Mouse (Mus musculus) MEL (cell line): ENCODE results near the gene Hist1h2ak. TPM values are rescaled to one million over a fixed set of nuclear protein-coding genes. Genes with fewer than 3 reads are reported as not detected.

Experiments
- DNase-seq: peaks from one replicate; pipeline ENCODE4 v3.0.0; 2011; ENCODE audit warnings: low read depth, low spot score
- H3K27ac ChIP-seq: 2 replicates; pipeline ENCODE4 v1.5.1; 2012; ENCODE audit warnings: low read depth, mild to moderate bottlenecking, control low read depth, low read length, moderate library complexity; ENCODE audit not compliant: control insufficient read depth
- H3K27me3 ChIP-seq, 2 experiments: fragments of 150-350 bp in 1 of 2; sonication (generic) in 1 of 2; 2 replicates each; pipeline ENCODE4 v1.6.1; 2012; ENCODE audit warnings: low read length in 2 of 2, mild to moderate bottlenecking in 2 of 2, improper control_type of control experiment in 1 of 2, moderate library complexity in 1 of 2; ENCODE audit not compliant: insufficient read depth in 2 of 2, control insufficient read depth in 1 of 2
- H3K36me3 ChIP-seq, 2 experiments: 2 replicates each; pipeline ENCODE4 v1.6.1; 2012 to 2014; ENCODE audit warnings: low read length in 2 of 2, improper control_type of control experiment in 1 of 2, inconsistent platforms in 1 of 2, mild to moderate bottlenecking in 1 of 2; ENCODE audit not compliant: insufficient read depth in 2 of 2, control insufficient read depth in 1 of 2
- H3K4me1 ChIP-seq, 2 experiments: fragments of 150-350 bp in 1 of 2; sonication (generic) in 1 of 2; 2 replicates each; pipeline ENCODE4 v1.6.1; 2012; ENCODE audit warnings: low read length in 2 of 2, improper control_type of control experiment in 1 of 2, mild to moderate bottlenecking in 1 of 2; ENCODE audit not compliant: insufficient read depth in 2 of 2, control insufficient read depth in 1 of 2
- H3K4me3 ChIP-seq, 2 experiments: fragments of 150-350 bp in 1 of 2; sonication (generic) in 1 of 2; 2 replicates each; pipeline ENCODE4 v1.5.1; 2012; ENCODE audit warnings: low read depth in 2 of 2, low read length in 2 of 2, mild to moderate bottlenecking in 2 of 2, moderate library complexity in 2 of 2, control low read depth in 1 of 2, improper control_type of control experiment in 1 of 2; ENCODE audit not compliant: control insufficient read depth in 1 of 2, insufficient read depth in 1 of 2
- H3K79me2 ChIP-seq: 2 replicates; pipeline ENCODE4 v1.6.1; 2012; ENCODE audit warnings: mild to moderate bottlenecking, low read length, moderate library complexity; ENCODE audit not compliant: control insufficient read depth, poor library complexity, insufficient read depth
- H3K9ac ChIP-seq: 2 replicates; pipeline ENCODE4 v1.6.1; 2012; ENCODE audit warnings: low read depth, mild to moderate bottlenecking, control low read depth, low read length, moderate library complexity; ENCODE audit not compliant: control insufficient read depth, poor library complexity, severe bottlenecking
- H3K9me3 ChIP-seq: fragments of 150-350 bp; sonication (generic); replicated peaks from 2 replicates; pipeline ENCODE4 v1.6.1; 2012; ENCODE audit warnings: mild to moderate bottlenecking, low read length, improper control_type of control experiment, moderate library complexity; ENCODE audit not compliant: insufficient read depth
- CTCF ChIP-seq, 3 experiments: IDR thresholded peaks in 2 of 3; conservative IDR thresholded peaks in 1 of 3; 2 replicates each; pipeline ENCODE4 v1.5.1; 2011 to 2012; ENCODE audit warnings: low read length in 3 of 3, low read depth in 2 of 3, mild to moderate bottlenecking in 2 of 3, improper control_type of control experiment in 1 of 3, inconsistent platforms in 1 of 3, mixed read lengths in 1 of 3, moderate library complexity in 1 of 3; ENCODE audit not compliant: control insufficient read depth in 1 of 3, insufficient read depth in 1 of 3, poor library complexity in 1 of 3, severe bottlenecking in 1 of 3
- ELF1 ChIP-seq: IDR thresholded peaks from 2 replicates; pipeline ENCODE4 v1.6.1; 2014; ENCODE audit warnings: low read depth, mild to moderate bottlenecking, inconsistent platforms, low read length, improper control_type of control experiment, moderate library complexity
- JUND ChIP-seq: IDR thresholded peaks from 2 replicates; pipeline ENCODE4 v1.6.1; 2011; ENCODE audit warnings: low read depth, mild to moderate bottlenecking, improper control_type of control experiment, low read length
- MAFK ChIP-seq: IDR thresholded peaks from 2 replicates; pipeline ENCODE4 v1.6.1; 2011; ENCODE audit warnings: low read depth, mild to moderate bottlenecking, low read length, improper control_type of control experiment, borderline replicate concordance
- NELFE ChIP-seq: IDR thresholded peaks from 2 replicates; pipeline ENCODE4 v1.6.1; 2011; ENCODE audit warnings: low read depth, low read length, improper control_type of control experiment
- NRF1 ChIP-seq: IDR thresholded peaks from 2 replicates; pipeline ENCODE4 v1.6.1; 2014; ENCODE audit warnings: low read depth, mild to moderate bottlenecking, inconsistent platforms, low read length, improper control_type of control experiment, moderate library complexity; ENCODE audit not compliant: poor library complexity, insufficient read depth, severe bottlenecking
- POLR2A ChIP-seq, 2 experiments: IDR thresholded peaks; 2 replicates each; pipeline ENCODE4 v1.6.1; 2011 to 2012; ENCODE audit warnings: low read length in 2 of 2, mild to moderate bottlenecking in 2 of 2, control low read depth in 1 of 2, improper control_type of control experiment in 1 of 2, low read depth in 1 of 2, moderate library complexity in 1 of 2; ENCODE audit not compliant: control insufficient read depth in 1 of 2, insufficient read depth in 1 of 2, poor library complexity in 1 of 2
- TBP ChIP-seq: IDR thresholded peaks from 2 replicates; pipeline ENCODE4 v1.8.0; 2011; ENCODE audit warnings: low read depth, low read length, improper control_type of control experiment
- USF2 ChIP-seq, 2 experiments: IDR thresholded peaks; 2 replicates each; pipeline ENCODE4 v1.6.1; 2011 to 2012; ENCODE audit warnings: improper control_type of control experiment in 2 of 2, low read length in 2 of 2, borderline replicate concordance in 1 of 2, inconsistent platforms in 1 of 2, low read depth in 1 of 2, mild to moderate bottlenecking in 1 of 2; ENCODE audit not compliant: insufficient read depth in 1 of 2
- polyA plus RNA-seq, 2 experiments: library from polyadenylated mRNA; stranded (reverse) in 1 of 2; unstranded in 1 of 2; fragments of >175 nt in 1 of 2; fragments of >200 nt in 1 of 2; gene quantifications; 2 replicates each; pipeline versions ENCODE4 v1.2.1 to v1.2.4; 2012; ENCODE audit warnings: low replicate concordance in 2 of 2, low read depth in 1 of 2; ENCODE audit not compliant: insufficient read length in 2 of 2, insufficient read depth in 1 of 2, missing spikeins in 1 of 2
- total RNA-seq: library from RNA; depleted of rRNA; stranded (reverse); fragments of 300-350 nt; gene quantifications from 2 replicates; pipeline ENCODE4 v1.2.3, GENCODE M21; 2012; rRNA removed

Gene Hist1h2ak
- total and polyA plus RNA-seq, 3 experiments = 10.6 to 1,127 TPM; not detected in 1

DNA sequence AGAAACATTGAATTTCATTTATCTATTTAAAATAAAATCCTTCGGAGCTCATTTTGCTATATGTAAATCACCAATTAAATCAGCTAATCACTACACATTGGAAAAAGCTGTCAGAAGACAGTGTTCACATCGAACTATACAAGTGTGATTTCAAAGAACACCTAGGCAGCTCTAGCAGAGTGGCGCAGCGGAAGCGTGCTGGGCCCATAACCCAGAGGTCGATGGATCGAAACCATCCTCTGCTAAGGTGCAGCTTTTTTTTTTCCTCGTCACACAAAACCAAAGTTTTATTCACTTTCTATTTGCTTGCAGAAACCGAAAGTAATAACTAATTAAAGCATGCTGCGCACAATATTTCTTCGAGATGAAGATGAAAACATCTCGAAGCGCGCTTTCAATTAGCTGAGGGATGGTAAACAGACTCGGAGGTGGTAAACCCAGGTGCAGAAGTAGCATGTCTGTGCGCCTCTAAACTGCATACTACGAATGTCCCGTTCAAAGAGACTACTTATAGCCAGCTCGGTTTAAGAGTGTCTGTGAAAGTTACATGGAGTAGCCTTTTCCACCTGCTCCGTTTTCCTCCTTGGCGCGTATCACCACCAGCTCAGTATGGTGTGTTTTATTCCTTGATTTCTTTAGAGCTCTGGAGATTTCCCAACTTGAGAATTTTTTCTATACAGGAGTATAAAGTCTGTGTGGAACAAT is 42.7 kb downstream of the Hist1h2ak start:
- Histone ChIP-seq H3K4me1 (peaks cover 0 to 7% of the 10 kb centered on the region in 2 experiments; a peak in 2 of 4 replicates), H3K9ac (peak overlapping the region; percentile 51), H3K27ac (no peak overlapping the region), H3K27me3 (no peaks in the 10 kb centered on the region), H3K79me2 (no peaks in the 10 kb centered on the region; the same call in 1 of the 2 replicates), H3K4me3 (peak overlapping the region; percentile 44 to 64), H3K36me3 (peaks cover 0 to 16% of the 10 kb centered on the region in 2 experiments; a peak in 2 of 4 replicates), H3K9me3 (no peaks in the 10 kb centered on the region)
- no peak for TF ChIP-seq ELF1
- peak; percentile 98 for TF ChIP-seq TBP
- DNase-seq = peak; percentile 70

GRCm38 (mm10) chr13:21710031-21710711 is 43.5 kb downstream of the Hist1h2ak start:
- H3K27ac ChIP-seq = peak overlapping the region; percentile 72
- H3K36me3 ChIP-seq = peaks cover 0 to 16% of the 10 kb centered on the region in 2 experiments; a peak in 2 of 4 replicates
- peak; percentile 90 for DNase-seq
- no peaks in the 10 kb centered on the region; a peak in 1 of 4 replicates for H3K27me3 ChIP-seq
- H3K4me3 ChIP-seq = peak overlapping the region; percentile 63 to 99
- TF ChIP-seq POLR2A (IDR thresholded peaks at IDR 0.05; ENCODE audit: control insufficient read depth in 1 of 2, insufficient read depth in 1 of 2, low read depth in 1 of 2, low read length in 2 of 2, poor library complexity in 1 of 2) = peak in 1 of 2 experiments; percentile 48; a peak in 2 of 4 replicates
- no peak for TF ChIP-seq JUND
- TF ChIP-seq NRF1 = no peak
- TF ChIP-seq ELF1 = no peak
- peak; percentile 97 for TF ChIP-seq TBP
- TF ChIP-seq CTCF (IDR thresholded peaks at IDR 0.05 in 2 of 3, conservative IDR thresholded peaks at IDR 0.05 in 1 of 3; ENCODE audit: control insufficient read depth in 1 of 3, insufficient read depth in 1 of 3, low read depth in 2 of 3, low read length in 3 of 3, poor library complexity in 1 of 3, severe bottlenecking in 1 of 3) = peak in 2 of 3 experiments; percentile 60 to 82; a peak in 4 of 6 replicates
- H3K9me3 ChIP-seq = no peaks in the 10 kb centered on the region
- no peaks in the 10 kb centered on the region; the same call in 1 of the 2 replicates for H3K79me2 ChIP-seq
- peak overlapping the region; percentile 96 for H3K9ac ChIP-seq
- H3K4me1 ChIP-seq = peaks cover 0 to 7% of the 10 kb centered on the region in 2 experiments; a peak in 2 of 4 replicates

- H3K4me1 ChIP-seq = peaks cover 0 to 7% of the 10 kb centered on the region in 2 experiments; a peak in 2 of 4 replicates
- H3K27me3 ChIP-seq = peaks cover 0 to 3% of the 10 kb centered on the region in 2 experiments; a peak in 2 of 4 replicates
- peaks cover 0 to 9% of the 10 kb centered on the region in 2 experiments; a peak in 2 of 4 replicates for H3K36me3 ChIP-seq
- no peaks in the 10 kb centered on the region; the same call in 1 of the 2 replicates for H3K79me2 ChIP-seq
- H3K27ac ChIP-seq = no peak overlapping the region
- no peak overlapping the region for H3K9ac ChIP-seq
- H3K4me3 ChIP-seq = no peak overlapping the region
- no peaks in the 10 kb centered on the region for H3K9me3 ChIP-seq
- TF ChIP-seq ELF1 = no peak
- TF ChIP-seq NELFE = no peak
- TF ChIP-seq MAFK = peak; percentile 87; the same call in 1 of the 2 replicates
- TF ChIP-seq USF2 (IDR thresholded peaks at IDR 0.05; ENCODE audit: borderline replicate concordance in 1 of 2, insufficient read depth in 1 of 2, low read depth in 1 of 2, low read length in 2 of 2) = no peak
- DNase-seq = no peak
These were observed 47.0 kb downstream of the Hist1h2ak start for GRCm38 (mm10) chr13:21706669-21707068.

Other genes with a start within 250 kb of the Hist1h2ak start
- gene Zkscan8, start 222.7 kb downstream of the Hist1h2ak start, total RNA-seq = 3.2 and 3.9 TPM in 2 replicates
- 1 to 10 TPM in 1 of 2 experiments, not detected in 1; 3.4 TPM for gene Zkscan8, start 222.7 kb downstream of the Hist1h2ak start, polyA plus RNA-seq
- gene Olfr1366, start 211.0 kb downstream of the Hist1h2ak start, total RNA-seq = not detected in 2 replicates
- gene Olfr1366, start 211.0 kb downstream of the Hist1h2ak start, polyA plus RNA-seq = under 1 TPM in 1 of 2 experiments, not detected in 1; 0.04 TPM
- not detected in 2 replicates for gene Olfr1535, start 193.9 kb downstream of the Hist1h2ak start, total RNA-seq
- not detected for gene Olfr1535, start 193.9 kb downstream of the Hist1h2ak start, polyA plus RNA-seq
- gene Olfr1364, start 172.1 kb downstream of the Hist1h2ak start, total RNA-seq = not detected in 2 replicates
- gene Olfr1364, start 172.1 kb downstream of the Hist1h2ak start, polyA plus RNA-seq = not detected
- not detected in 2 replicates for gene Olfr1362, start 139.8 kb downstream of the Hist1h2ak start, total RNA-seq
- not detected for gene Olfr1362, start 139.8 kb downstream of the Hist1h2ak start, polyA plus RNA-seq
- gene Olfr11, start 111.3 kb downstream of the Hist1h2ak start, total RNA-seq = 0.10 and 0.12 TPM in 2 replicates
- under 1 TPM in 1 of 2 experiments, not detected in 1; 0.19 TPM for gene Olfr11, start 111.3 kb downstream of the Hist1h2ak start, polyA plus RNA-seq
- not detected in 2 replicates for gene Olfr1361, start 90.4 kb downstream of the Hist1h2ak start, total RNA-seq
- gene Olfr1361, start 90.4 kb downstream of the Hist1h2ak start, polyA plus RNA-seq = not detected
- gene Olfr1360, start 76.4 kb downstream of the Hist1h2ak start, total RNA-seq = not detected in 2 replicates
- not detected for gene Olfr1360, start 76.4 kb downstream of the Hist1h2ak start, polyA plus RNA-seq
- not detected in 2 replicates for gene Olfr1359, start 55.7 kb downstream of the Hist1h2ak start, total RNA-seq
- gene Olfr1359, start 55.7 kb downstream of the Hist1h2ak start, polyA plus RNA-seq = not detected
- 2,215 and 3,073 TPM in 2 replicates for gene Hist1h2bl, start 37.7 kb downstream of the Hist1h2ak start, total RNA-seq
- 1 to 10 TPM in 1 of 2 experiments, not detected in 1; 6.7 TPM for gene Hist1h2bl, start 37.7 kb downstream of the Hist1h2ak start, polyA plus RNA-seq
- 1,435 and 1,802 TPM in 2 replicates for gene Hist1h2ai, start 37.4 kb downstream of the Hist1h2ak start, total RNA-seq
- 1 to 10 TPM in 1 of 2 experiments, not detected in 1; 8.2 TPM for gene Hist1h2ai, start 37.4 kb downstream of the Hist1h2ak start, polyA plus RNA-seq
- gene Hist1h3h, start 36.2 kb downstream of the Hist1h2ak start, total RNA-seq = 3,336 and 3,710 TPM in 2 replicates
- gene Hist1h3h, start 36.2 kb downstream of the Hist1h2ak start, polyA plus RNA-seq = 10 to 100 TPM in 1 of 2 experiments, not detected in 1; 18.4 TPM
- 1,196 and 2,041 TPM in 2 replicates for gene Hist1h2bm, start 31.8 kb downstream of the Hist1h2ak start, total RNA-seq
- 1 to 10 TPM in 1 of 2 experiments, not detected in 1; 1.7 TPM for gene Hist1h2bm, start 31.8 kb downstream of the Hist1h2ak start, polyA plus RNA-seq
- gene Hist1h4j, start 18.8 kb downstream of the Hist1h2ak start, total RNA-seq = 947 and 1,094 TPM in 2 replicates
- 1 to 10 TPM in 1 of 2 experiments, not detected in 1; 2.7 TPM for gene Hist1h4j, start 18.8 kb downstream of the Hist1h2ak start, polyA plus RNA-seq
- gene Hist1h4k, start 3.3 kb downstream of the Hist1h2ak start, total RNA-seq = 3,283 and 3,531 TPM in 2 replicates
- gene Hist1h4k, start 3.3 kb downstream of the Hist1h2ak start, polyA plus RNA-seq = 10 to 100 TPM in 1 of 2 experiments, not detected in 1; 19.1 TPM
- gene Hist1h2bn, start 296 bp upstream of the Hist1h2ak start, total RNA-seq = 1,714 and 2,074 TPM in 2 replicates
- 1 to 10 TPM in 1 of 2 experiments, not detected in 1; 5.6 TPM for gene Hist1h2bn, start 296 bp upstream of the Hist1h2ak start, polyA plus RNA-seq
- gene Hist1h1b, start 26.8 kb upstream of the Hist1h2ak start, total RNA-seq = 1,140 and 1,462 TPM in 2 replicates
- gene Hist1h1b, start 26.8 kb upstream of the Hist1h2ak start, polyA plus RNA-seq = 1 to 10 TPM in 1 of 2 experiments, not detected in 1; 2.9 TPM
- 1,321 and 1,539 TPM in 2 replicates for gene Hist1h3i, start 29.5 kb upstream of the Hist1h2ak start, total RNA-seq
- gene Hist1h3i, start 29.5 kb upstream of the Hist1h2ak start, polyA plus RNA-seq = 10 to 100 TPM in 1 of 2 experiments, not detected in 1; 18.1 TPM
- gene Hist1h2an, start 33.4 kb upstream of the Hist1h2ak start, total RNA-seq = 1,204 and 1,752 TPM in 2 replicates
- 1,000 to 10,000 TPM in 1 of 2 experiments, 1 to 10 TPM in 1; 8.6 to 1,740 TPM for gene Hist1h2an, start 33.4 kb upstream of the Hist1h2ak start, polyA plus RNA-seq
- gene Hist1h2bp, start 33.6 kb upstream of the Hist1h2ak start, total RNA-seq = 512 and 814 TPM in 2 replicates
- 1 to 10 TPM in 1 of 2 experiments, not detected in 1; 3.0 TPM for gene Hist1h2bp, start 33.6 kb upstream of the Hist1h2ak start, polyA plus RNA-seq
- gene Hist1h2bq, start 56.4 kb upstream of the Hist1h2ak start, total RNA-seq = 2,195 and 3,125 TPM in 2 replicates
- gene Hist1h2bq, start 56.4 kb upstream of the Hist1h2ak start, polyA plus RNA-seq = 1 to 10 TPM in 1 of 2 experiments, not detected in 1; 6.2 TPM
- gene Hist1h2ao, start 56.6 kb upstream of the Hist1h2ak start, total RNA-seq = 1.6 TPM in 1 of 2 replicates, not detected in the other
- 1,000 to 10,000 TPM in 1 of 2 experiments, not detected in 1; 1,152 TPM for gene Hist1h2ao, start 56.6 kb upstream of the Hist1h2ak start, polyA plus RNA-seq
- 28.0 and 49.2 TPM in 2 replicates for gene Hist1h4m, start 57.9 kb upstream of the Hist1h2ak start, total RNA-seq
- gene Hist1h4m, start 57.9 kb upstream of the Hist1h2ak start, polyA plus RNA-seq = 10 to 100 TPM in 1 of 2 experiments, not detected in 1; 27.5 TPM
- gene Hist1h4n, start 78.4 kb upstream of the Hist1h2ak start, total RNA-seq = 9,853 and 10,418 TPM in 2 replicates
- 1 to 10 TPM in 1 of 2 experiments, not detected in 1; 9.0 TPM for gene Hist1h4n, start 78.4 kb upstream of the Hist1h2ak start, polyA plus RNA-seq
- gene Hist1h2ap, start 79.7 kb upstream of the Hist1h2ak start, total RNA-seq = 3,706 and 4,747 TPM in 2 replicates
- 100 to 1,000 TPM in 1 of 2 experiments, not detected in 1; 727 TPM for gene Hist1h2ap, start 79.7 kb upstream of the Hist1h2ak start, polyA plus RNA-seq
- 2,013 and 2,821 TPM in 2 replicates for gene Hist1h2br, start 79.9 kb upstream of the Hist1h2ak start, total RNA-seq
- 1 to 10 TPM in 1 of 2 experiments, not detected in 1; 6.0 TPM for gene Hist1h2br, start 79.9 kb upstream of the Hist1h2ak start, polyA plus RNA-seq
- 0.42 and 0.52 TPM in 2 replicates for gene Zfp184, start 191.3 kb upstream of the Hist1h2ak start, total RNA-seq
- 1 to 10 TPM in 1 of 2 experiments, not detected in 1; 1.0 TPM for gene Zfp184, start 191.3 kb upstream of the Hist1h2ak start, polyA plus RNA-seq
- gene Pom121l2, start 227.4 kb upstream of the Hist1h2ak start, total RNA-seq = not detected in 2 replicates
- gene Pom121l2, start 227.4 kb upstream of the Hist1h2ak start, polyA plus RNA-seq = not detected